Mouse (Mus musculus): Measurements from ENCODE around the gene Sertad2. TPM values are rescaled to one million over a fixed set of nuclear protein-coding genes. Genes with fewer than 3 reads are reported as not detected.
A peak's percentile ranks its signal among the peaks of the same experiment; 100 is the strongest.

The Sertad2 gene
- polyA plus RNA-seq (2015; fragmentation: Nextera tagmentation; extraction: Ambion mirVana): 29.8 and 32.0 TPM in 2 replicates

GRCm38 (mm10) chr11:20542739-20543452 lies at the start of gene Sertad2:
TSS of gene Sertad2 (plus strand) at chr11:20543253.
- Histone ChIP-seq H3K27me3 (peaks cover 4% of the 10 kb centered on the region; the same call in 1 of the 2 replicates), H3K27ac (peak within 1 kb of the TSS; percentile 95), H3K36me3 (0 out of 2 replicates have a peak, but pooled peaks cover 5% of the 10 kb centered on the region), H3K9me3 (no peaks in the 10 kb centered on the region), H3K4me3 (replicated peaks) (peak within 1 kb of the TSS; percentile 78), H3K9ac (replicated peaks) (peak within 1 kb of the TSS; percentile 80), H3K4me2 (replicated peaks) (peak within 1 kb of the TSS; percentile 80), H3K4me1 (replicated peaks) (peaks cover 24% of the 10 kb centered on the region)
- ATAC-seq: peak; percentile 100
- WGBS: under 1% methylated on average over 57 of the region's 62 CpGs

GRCm38 (mm10) chr11:20493922-20494626 lies 49.0 kb upstream of the Sertad2 start:
- no peaks in the 10 kb centered on the region; the same call in 1 of the 2 replicates for H3K9me3 ChIP-seq
- no peak for ATAC-seq
- no peaks in the 10 kb centered on the region for H3K4me1 ChIP-seq (replicated peaks)
- H3K36me3 ChIP-seq: no peaks in the 10 kb centered on the region
- H3K9ac ChIP-seq (replicated peaks): no peak overlapping the region
- WGBS: 87% methylated on average over 6 of the region's 6 CpGs
- H3K27ac ChIP-seq: no peak overlapping the region
- H3K27me3 ChIP-seq: no peaks in the 10 kb centered on the region
- no peak overlapping the region for H3K4me2 ChIP-seq (replicated peaks)
- no peak overlapping the region for H3K4me3 ChIP-seq (replicated peaks)

DNA sequence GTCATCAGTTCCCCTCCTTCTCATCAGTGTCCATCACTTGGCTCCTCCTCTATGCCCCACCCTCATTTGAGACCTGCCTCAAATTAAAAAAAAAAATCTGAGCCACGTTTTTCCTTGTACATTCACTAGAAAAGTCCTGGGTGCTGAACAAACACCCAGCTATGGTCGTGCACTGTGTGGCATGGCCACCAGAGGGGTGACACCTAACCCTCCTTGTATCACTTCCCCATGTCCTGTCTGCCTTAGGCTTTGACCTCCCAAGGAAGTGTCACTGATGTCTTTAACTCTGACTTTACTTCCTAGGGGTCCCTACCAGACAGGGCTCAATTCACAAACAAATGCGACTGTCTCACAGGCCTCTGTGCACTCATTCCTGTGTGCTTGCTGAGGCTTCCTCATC lies 42.5 kb upstream of the Sertad2 start:
- Histone ChIP-seq H3K27ac (no peak overlapping the region), H3K4me2 (replicated peaks) (no peak overlapping the region), H3K9ac (replicated peaks) (no peak overlapping the region), H3K9me3 (no peaks in the 10 kb centered on the region), H3K4me1 (replicated peaks) (no peaks in the 10 kb centered on the region), H3K36me3 (no peaks in the 10 kb centered on the region), H3K4me3 (replicated peaks) (no peak overlapping the region), H3K27me3 (no peaks in the 10 kb centered on the region)
- WGBS: 47% methylated on average over 3 of the region's 3 CpGs
- no peak for ATAC-seq

GRCm38 (mm10) chr11:20501160-20501955 lies 41.7 kb upstream of the Sertad2 start:
- Histone ChIP-seq H3K4me1 (replicated peaks) (no peaks in the 10 kb centered on the region), H3K4me3 (replicated peaks) (no peak overlapping the region), H3K27ac (no peak overlapping the region), H3K4me2 (replicated peaks) (no peak overlapping the region), H3K27me3 (no peaks in the 10 kb centered on the region), H3K9ac (replicated peaks) (no peak overlapping the region), H3K9me3 (no peaks in the 10 kb centered on the region), H3K36me3 (no peaks in the 10 kb centered on the region)
- 55% methylated on average over 5 of the region's 5 CpGs for whole genome bisulfite sequencing
- no peak for ATAC-seq

DNA sequence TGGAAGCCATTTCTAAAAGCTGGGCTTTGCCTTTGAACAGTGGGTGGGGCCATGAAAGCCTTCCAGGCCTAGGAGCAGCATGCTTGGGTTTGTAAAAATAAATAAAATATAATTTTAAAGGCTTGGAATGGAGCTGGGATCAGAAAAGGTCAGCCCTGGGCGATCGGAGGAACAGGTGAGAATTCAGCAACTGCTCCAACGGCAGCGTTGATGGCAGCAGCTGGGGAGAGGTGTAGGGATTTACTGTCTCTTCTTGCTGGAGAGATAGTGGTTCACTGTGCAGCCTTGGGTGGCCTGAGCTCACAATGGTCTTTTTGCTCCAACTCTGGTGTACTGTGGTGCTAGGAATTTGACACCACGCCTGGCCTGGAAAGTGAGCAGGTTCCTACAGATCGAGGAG lies 29.5 kb upstream of the Sertad2 start:
- no peak overlapping the region for H3K27ac ChIP-seq
- H3K27me3 ChIP-seq: no peaks in the 10 kb centered on the region
- H3K9me3 ChIP-seq: no peaks in the 10 kb centered on the region; the same call in 1 of the 2 replicates
- H3K4me2 ChIP-seq (replicated peaks): no peak overlapping the region
- no peak for ATAC-seq
- H3K9ac ChIP-seq (replicated peaks): no peak overlapping the region
- H3K4me1 ChIP-seq (replicated peaks): no peaks in the 10 kb centered on the region
- no peak overlapping the region for H3K4me3 ChIP-seq (replicated peaks)
- WGBS: 93% methylated on average over 6 of the region's 6 CpGs
- H3K36me3 ChIP-seq: no peaks in the 10 kb centered on the region

- Histone ChIP-seq H3K36me3 (no peaks in the 10 kb centered on the region), H3K4me2 (replicated peaks) (no peak overlapping the region)
- WGBS: 75% methylated on average over 4 of the region's 4 CpGs
Observed at GRCm38 (mm10) chr11:20514757-20515156, 28.3 kb upstream of the Sertad2 start.

GRCm38 (mm10) chr11:20521321-20521720 lies 21.7 kb upstream of the Sertad2 start:
- no peak overlapping the region for H3K9ac ChIP-seq (replicated peaks)
- no peaks in the 10 kb centered on the region for H3K36me3 ChIP-seq
- WGBS: 86% methylated on average over 2 of the region's 2 CpGs
- no peak for ATAC-seq
- no peaks in the 10 kb centered on the region for H3K4me1 ChIP-seq (replicated peaks)
- no peak overlapping the region for H3K4me3 ChIP-seq (replicated peaks)
- H3K27me3 ChIP-seq: no peaks in the 10 kb centered on the region
- no peak overlapping the region for H3K4me2 ChIP-seq (replicated peaks)
- no peak overlapping the region for H3K27ac ChIP-seq
- H3K9me3 ChIP-seq: no peaks in the 10 kb centered on the region

More at GRCm38 (mm10) chr11:20514757-20515156, 28.3 kb upstream of the Sertad2 start:
- no peak overlapping the region for H3K27ac ChIP-seq
- H3K27me3 ChIP-seq: no peaks in the 10 kb centered on the region
- ATAC-seq: no peak
- no peak overlapping the region for H3K9ac ChIP-seq (replicated peaks)
- no peak overlapping the region for H3K4me3 ChIP-seq (replicated peaks)
- H3K9me3 ChIP-seq: no peaks in the 10 kb centered on the region; the same call in 1 of the 2 replicates
- no peaks in the 10 kb centered on the region for H3K4me1 ChIP-seq (replicated peaks)

- ATAC-seq: no peak
- Histone ChIP-seq H3K36me3 (no peaks in the 10 kb centered on the region), H3K27ac (no peak overlapping the region), H3K27me3 (no peaks in the 10 kb centered on the region), H3K4me1 (replicated peaks) (no peaks in the 10 kb centered on the region), H3K9ac (replicated peaks) (no peak overlapping the region), H3K4me2 (replicated peaks) (no peak overlapping the region), H3K4me3 (replicated peaks) (no peak overlapping the region), H3K9me3 (no peaks in the 10 kb centered on the region)
- 68% methylated on average over 4 of the region's 4 CpGs for WGBS
Observed at GRCm38 (mm10) chr11:20522750-20523149, 20.3 kb upstream of the Sertad2 start.

DNA sequence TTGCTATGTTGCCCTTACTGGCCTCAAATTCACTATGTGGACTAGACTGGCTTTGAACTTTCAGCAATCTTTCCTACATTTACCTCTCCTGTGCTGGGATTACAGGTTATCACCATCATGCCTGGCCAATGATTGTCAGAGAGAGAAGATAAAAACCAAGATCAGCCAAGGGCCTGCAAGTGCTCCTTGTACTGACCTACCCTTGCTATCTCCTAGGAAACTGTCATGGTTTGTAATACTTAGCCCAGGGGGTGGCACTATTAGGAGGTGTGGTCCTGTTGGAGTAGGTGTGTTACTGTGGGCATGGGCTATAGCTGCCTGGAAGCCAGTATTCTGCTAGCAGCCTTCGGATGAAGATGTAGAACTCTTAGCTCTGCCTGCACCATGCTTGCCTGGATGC lies 18.6 kb upstream of the Sertad2 start:
- no peak overlapping the region for H3K4me3 ChIP-seq (replicated peaks)
- no peak for ATAC-seq
- no peaks in the 10 kb centered on the region for H3K27me3 ChIP-seq
- WGBS: 90% methylated on average over 1 of the region's 1 CpGs
- H3K9me3 ChIP-seq: no peaks in the 10 kb centered on the region
- H3K9ac ChIP-seq (replicated peaks): no peak overlapping the region
- H3K27ac ChIP-seq: no peak overlapping the region
- no peaks in the 10 kb centered on the region for H3K36me3 ChIP-seq
- no peaks in the 10 kb centered on the region for H3K4me1 ChIP-seq (replicated peaks)
- H3K4me2 ChIP-seq (replicated peaks): no peak overlapping the region

- 72% methylated on average over 8 of the region's 8 CpGs for WGBS
- Histone ChIP-seq H3K4me3 (replicated peaks) (no peak overlapping the region), H3K27ac (no peak overlapping the region), H3K36me3 (no peaks in the 10 kb centered on the region), H3K9ac (replicated peaks) (no peak overlapping the region), H3K4me2 (replicated peaks) (no peak overlapping the region), H3K27me3 (no peaks in the 10 kb centered on the region), H3K4me1 (replicated peaks) (no peaks in the 10 kb centered on the region), H3K9me3 (no peaks in the 10 kb centered on the region)
- no peak for ATAC-seq
Observed at GRCm38 (mm10) chr11:20525909-20526308, 17.1 kb upstream of the Sertad2 start.

- no peak overlapping the region for H3K9ac ChIP-seq (replicated peaks)
- H3K9me3 ChIP-seq: no peaks in the 10 kb centered on the region
- 89% methylated on average over 3 of the region's 3 CpGs for WGBS
- H3K4me2 ChIP-seq (replicated peaks): no peak overlapping the region
- H3K4me3 ChIP-seq (replicated peaks): no peak overlapping the region
- H3K27ac ChIP-seq: no peak overlapping the region
- no peaks in the 10 kb centered on the region for H3K36me3 ChIP-seq
- H3K4me1 ChIP-seq (replicated peaks): peaks cover 8% of the 10 kb centered on the region
- ATAC-seq: no peak
- no peaks in the 10 kb centered on the region for H3K27me3 ChIP-seq
Observed at GRCm38 (mm10) chr11:20527901-20528300, 15.2 kb upstream of the Sertad2 start.

DNA sequence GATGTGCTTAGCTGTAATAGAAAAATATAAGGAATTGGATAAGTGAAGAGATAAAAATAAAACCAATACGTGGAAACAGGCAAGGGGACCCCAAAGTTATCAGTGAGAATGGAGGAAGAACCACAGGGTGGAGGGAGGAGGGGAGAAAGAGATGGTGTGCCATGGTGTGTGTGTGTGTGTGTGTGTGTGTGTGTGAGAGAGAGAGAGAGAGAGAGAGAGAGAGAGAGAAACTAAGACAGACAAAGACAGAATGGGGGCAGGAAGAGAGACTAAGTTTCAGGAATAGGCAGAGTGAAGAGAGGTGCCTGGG lies 11.4 kb upstream of the Sertad2 start:
- no peaks in the 10 kb centered on the region for H3K36me3 ChIP-seq
- H3K4me3 ChIP-seq (replicated peaks): peak overlapping the region; percentile 49
- no peak; the same call in 1 of the 2 replicates for ATAC-seq
- H3K9me3 ChIP-seq: no peaks in the 10 kb centered on the region
- H3K27me3 ChIP-seq: no peaks in the 10 kb centered on the region
- peak overlapping the region; percentile 68 for H3K9ac ChIP-seq (replicated peaks)
- H3K4me1 ChIP-seq (replicated peaks): peaks cover 8% of the 10 kb centered on the region
- WGBS: 9% methylated on average over 1 of the region's 1 CpGs
- peak overlapping the region; percentile 27; the same call in 1 of the 2 replicates for H3K27ac ChIP-seq
- H3K4me2 ChIP-seq (replicated peaks): peak overlapping the region; percentile 77
